Mouse (Mus musculus) gonadal fat pad, adult 2 months (tissue): ENCODE measurements around the gene Fam53b. TPM values are rescaled to one million over a fixed set of nuclear protein-coding genes. Genes with fewer than 3 reads are reported as not detected.

Experiments used
- DNase-seq: peaks from one replicate; pipeline ENCODE4 v3.0.0-alpha.2; 2012; ENCODE audit warnings: low read depth
- polyA plus RNA-seq: library from polyadenylated mRNA; depleted of rRNA; stranded (reverse); fragments of >200 nt; gene quantifications from 2 replicates; pipeline ENCODE4 v1.2.3, GENCODE M21; 2012

The Fam53b gene
- polyA plus RNA-seq, 1 experiment, result 28.5 TPM

DNA sequence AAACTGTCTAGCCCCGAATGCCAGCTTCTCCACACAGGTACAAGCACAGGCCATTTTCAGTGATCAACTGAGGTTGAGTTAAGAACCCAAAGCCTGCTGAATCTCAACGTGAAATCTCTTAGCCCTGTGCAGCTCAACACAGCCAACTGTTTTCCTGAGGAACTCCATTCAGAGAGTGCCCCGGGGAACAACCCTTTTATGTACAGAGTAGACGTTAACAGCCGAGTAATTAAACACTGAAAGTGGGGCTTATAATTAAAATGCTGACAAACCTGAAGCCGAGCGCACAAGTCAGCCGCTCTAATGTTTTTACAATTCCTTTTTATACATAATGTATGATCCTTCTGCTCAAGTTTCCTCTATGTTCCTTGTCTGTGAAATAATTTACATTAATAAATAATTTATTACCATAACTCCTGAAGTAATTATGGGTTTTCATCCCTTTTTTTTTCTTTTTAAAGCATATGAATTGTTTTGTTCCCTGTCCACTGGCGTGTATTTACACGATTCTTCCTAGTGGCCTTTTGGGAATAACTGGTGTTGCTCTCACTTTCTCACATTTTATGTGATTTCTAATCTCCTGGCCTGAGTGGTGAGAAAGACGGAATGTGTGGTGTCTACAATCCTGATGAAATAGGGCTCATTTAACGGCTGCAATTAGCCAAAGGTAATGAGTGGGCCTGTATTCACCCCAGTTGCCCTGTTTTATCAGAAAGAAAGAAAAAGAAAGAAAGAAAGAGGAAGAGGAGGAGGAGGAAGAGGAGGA lies 46.3 kb downstream of the Fam53b start:
- DNase-seq, result no peak

DNA sequence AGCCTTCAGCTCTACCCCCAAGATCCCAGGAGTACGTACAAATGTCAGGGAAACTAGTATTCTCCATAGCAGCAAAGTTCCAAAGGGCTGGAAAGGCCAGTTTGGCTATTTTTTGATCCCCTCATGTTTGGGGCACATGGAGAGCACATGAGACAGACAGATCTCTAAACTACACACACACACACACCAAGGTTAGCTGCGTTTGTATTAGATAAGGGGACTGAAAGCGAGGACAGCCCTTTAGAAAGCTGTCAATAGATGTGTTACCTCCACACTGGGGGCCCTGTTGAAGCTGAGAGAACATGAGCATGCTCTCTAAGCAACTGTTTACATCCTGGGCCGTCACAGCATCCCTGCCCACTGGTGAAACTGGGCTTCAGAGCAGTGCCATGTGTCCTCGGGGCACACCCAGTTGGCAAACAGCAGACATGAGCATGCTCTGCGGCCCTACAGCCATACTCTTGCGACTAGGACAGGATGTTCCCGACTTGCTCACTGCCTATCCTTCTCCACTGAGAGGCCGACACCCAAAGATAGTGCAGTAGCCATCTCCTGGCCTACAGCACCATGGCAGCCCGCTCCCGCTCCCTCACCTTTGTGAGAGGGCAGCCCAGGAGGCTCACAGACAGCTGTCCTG lies 47.3 kb downstream of the Fam53b start:
- DNase-seq, result no peak

- DNase-seq, result no peak
These were observed 48.0 kb downstream of the Fam53b start for GRCm38 (mm10) chr7:132765629-132766186.

DNA sequence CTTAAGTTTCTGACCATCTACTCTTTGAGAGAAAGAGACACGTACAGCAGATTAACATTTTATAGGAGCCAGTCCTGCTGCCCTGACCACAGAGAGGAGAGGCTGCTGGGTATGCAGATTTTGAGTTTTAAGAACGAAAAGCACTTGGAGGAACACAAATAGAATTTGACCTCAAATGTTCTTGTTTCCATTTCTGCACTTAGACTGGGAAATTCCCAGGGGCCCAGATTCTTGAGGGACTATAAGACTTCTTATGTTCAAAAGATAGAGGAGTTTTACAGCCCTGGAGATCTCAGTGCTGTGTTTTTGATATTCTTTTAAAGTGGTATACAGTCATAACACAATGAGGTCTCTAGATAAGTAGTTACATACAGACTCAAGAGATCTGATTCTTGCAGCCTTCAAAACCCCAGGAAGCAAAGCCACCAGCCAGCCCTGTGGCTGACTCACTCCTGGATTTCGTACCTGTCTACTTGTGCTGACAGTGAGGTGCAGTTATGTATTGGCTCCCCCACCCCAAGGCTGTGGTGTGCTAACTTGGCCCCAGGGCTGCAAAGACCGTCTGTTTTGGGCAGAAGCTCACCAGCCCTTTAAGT lies 48.7 kb downstream of the Fam53b start:
- DNase-seq, result no peak

DNA sequence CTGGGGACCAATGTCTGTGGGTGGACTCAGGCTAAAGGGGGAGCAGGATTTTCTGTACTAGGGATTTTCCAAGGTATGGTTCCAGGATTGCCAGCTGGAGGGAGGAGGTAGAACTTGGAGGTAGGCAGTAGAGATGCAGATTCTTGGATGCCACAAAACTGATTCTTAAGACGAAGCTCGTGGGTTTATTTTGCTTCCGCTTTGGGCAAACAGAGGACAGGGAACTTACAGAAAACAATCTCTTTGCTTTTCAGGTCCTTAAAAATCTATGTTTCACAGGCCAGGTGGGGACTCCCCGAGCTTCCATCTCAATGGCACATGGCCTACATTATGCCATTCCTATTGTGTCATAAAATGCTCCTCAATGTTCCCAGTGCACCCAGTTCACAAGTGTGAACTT lies 49.4 kb downstream of the Fam53b start:
- DNase-seq, result no peak

DNA sequence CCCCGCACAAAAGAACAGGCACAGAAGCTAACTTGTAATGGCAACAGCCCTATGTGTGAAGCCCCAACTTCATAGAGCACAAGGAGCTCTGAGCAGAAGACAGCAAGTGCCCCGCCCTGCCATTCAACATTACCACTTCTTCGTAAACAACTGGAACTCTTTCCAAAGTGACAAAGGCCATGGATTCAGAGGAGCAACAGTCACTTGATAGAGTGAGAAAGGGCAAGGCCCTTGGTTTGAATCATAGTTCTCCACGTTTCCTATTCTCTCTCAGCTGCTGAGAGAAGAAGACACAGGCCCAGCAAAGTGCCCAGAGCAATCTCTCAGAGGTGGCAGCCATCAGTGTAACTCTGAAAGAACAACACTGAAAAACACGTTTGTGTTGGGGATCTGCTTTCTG lies 49.8 kb downstream of the Fam53b start:
- no peak for DNase-seq

DNA sequence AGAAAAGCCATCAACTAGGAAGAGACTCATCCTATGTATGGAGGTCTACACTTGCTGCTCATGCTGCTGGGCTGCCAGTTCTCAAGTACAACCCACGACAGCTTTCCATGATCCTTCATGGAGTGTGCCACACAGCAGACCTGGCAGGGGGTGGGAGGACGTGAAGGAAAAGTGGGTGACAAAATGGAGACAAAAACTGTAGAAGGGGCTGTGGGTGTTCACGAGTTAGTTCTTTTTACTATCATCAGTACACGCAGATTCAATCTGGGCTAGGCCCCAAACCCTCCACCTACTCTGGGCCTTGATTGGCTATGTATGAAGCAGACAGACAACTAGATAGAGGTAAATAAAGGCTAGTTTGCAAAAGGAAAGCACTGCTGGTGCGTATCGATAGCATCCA lies 50.3 kb downstream of the Fam53b start:
- DNase-seq, result no peak

DNA sequence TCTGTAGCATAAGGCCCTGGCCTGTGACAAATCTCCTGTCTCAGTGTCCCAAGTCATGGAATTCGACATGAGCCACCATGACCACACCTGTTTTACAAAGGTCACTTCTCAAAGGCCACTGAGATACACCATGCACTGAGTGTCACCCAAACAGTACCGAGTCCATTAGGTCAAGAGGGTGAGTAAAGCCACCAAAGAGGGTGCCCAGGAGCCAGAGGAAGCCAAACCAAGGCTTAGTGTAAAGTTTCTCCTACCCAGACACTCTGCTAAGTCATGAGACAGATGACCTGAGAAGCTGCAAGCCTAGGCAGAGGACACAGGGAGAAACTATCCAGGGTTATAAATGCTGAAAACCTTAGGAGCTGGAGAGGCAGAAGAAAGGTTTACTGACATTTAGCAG lies 52.3 kb downstream of the Fam53b start:
- no peak for DNase-seq

DNA sequence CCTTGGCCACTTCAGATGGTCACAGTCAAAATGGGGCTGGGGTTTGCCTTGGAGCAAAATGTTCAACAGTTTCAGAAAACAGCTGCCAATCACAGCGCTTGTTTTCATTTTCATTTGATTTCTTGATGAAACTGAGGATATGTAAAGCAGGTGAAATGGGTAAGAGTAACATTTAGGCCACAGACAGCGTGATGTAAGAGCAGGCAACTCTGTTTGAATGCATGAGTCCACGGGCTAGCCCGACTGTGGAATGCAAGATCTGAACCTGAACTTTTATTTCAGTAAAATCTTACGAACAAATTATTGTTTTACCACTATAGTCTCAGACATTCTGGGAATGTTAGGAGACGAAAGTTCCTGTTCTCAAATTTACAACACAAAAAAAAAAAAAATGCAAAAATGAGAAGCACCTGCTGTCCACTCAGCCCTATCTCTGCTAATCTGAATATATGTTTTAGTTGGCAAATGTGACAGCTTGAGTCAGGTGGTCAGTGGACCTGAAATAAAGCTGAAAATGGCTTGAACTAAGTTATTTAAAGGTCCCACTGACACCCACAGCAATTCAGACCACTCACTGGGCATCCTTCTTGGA lies 53.0 kb downstream of the Fam53b start:
- DNase-seq, result no peak

GRCm38 (mm10) chr7:132759926-132760325 lies 53.8 kb downstream of the Fam53b start:
- no peak for DNase-seq

DNA sequence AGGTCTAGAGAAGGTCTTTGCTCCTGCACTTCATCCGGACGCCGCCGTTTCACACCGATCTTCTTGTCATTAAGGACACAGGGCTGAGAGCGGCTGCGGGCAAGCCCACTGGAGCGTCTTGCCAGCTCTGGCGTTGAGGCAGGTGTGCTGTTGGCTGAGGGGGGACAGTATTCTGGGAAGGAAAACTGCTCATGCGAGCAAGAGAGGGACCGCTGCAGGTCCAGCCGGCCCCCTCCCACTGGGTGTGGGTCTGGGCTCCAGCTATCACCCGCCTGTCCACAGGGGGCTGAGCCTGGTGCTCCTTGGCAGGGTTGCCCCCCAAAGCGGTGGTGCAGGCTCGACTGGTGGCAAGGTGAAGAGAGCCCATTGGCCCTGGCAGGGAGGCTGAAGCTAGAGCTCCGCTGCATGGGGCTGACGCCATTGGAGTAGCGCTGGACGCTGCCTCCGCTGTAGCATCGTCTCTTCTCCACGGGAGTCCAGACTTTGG lies 54.2 kb downstream of the Fam53b start:
- no peak for DNase-seq

- DNase-seq, result no peak
These were observed 54.8 kb downstream of the Fam53b start for GRCm38 (mm10) chr7:132758875-132759274.

GRCm38 (mm10) chr7:132756325-132756724 lies 57.4 kb downstream of the Fam53b start:
- no peak for DNase-seq

DNA sequence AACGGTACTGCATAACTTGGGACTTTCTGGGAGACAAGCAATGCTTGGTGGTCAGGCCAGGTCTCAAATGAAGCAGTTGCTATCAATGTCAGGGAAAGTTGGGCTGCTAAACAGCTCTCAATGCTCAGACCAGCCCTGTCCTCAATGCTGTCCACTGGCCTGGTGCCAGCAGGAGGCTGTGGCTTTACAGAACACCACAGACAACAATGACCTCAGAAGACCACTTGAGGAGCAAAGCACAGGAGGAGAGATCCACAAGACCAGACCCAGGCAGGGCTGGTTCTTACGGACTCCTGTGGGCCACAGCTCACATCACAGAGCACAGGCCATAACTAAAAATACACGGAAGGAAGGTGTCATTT lies 59.3 kb downstream of the Fam53b start:
- no peak for DNase-seq

DNA sequence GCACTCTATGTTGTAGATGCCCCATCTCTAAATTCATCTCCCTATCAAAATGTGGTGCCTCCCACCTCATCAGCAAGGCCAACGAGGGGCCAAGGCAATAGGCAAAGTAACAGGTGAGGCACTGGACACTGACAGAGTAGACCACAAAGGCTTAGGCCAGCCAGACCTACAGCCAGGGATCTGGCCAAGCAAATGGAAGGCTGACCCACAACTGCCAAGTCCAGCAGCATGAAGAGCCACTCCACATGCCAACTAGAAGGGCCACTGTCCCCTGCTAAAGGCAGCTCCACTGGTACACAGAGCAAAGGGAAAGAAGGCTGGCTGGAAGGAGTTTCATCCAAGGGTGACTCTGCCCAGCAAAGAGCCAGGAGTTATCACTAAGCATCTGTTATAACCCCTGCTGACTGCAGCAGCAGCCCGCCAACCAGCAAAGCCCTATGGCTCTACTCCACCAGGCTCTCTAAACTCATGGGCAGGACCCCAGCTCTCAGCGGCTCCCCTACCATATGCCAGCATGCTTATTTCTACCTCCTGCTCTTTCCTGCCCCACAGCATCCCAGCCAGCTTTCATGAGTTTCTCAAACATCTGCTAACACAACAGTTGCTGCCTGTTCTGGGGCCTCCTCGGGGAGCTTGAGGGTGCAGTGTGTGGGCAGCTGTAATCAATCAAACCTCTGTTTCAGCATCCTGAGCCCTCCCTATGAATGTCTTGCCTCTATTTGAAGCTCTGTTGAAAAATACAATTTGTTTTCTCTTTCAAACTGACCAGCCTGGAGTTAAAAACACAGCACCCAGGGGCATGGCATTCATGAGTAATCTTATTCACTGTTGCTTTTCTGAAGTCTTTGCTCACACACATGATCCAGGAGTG lies 59.9 kb downstream of the Fam53b start:
- no peak for DNase-seq

GRCm38 (mm10) chr7:132751716-132752115 lies 62.0 kb downstream of the Fam53b start:
- no peak for DNase-seq

- DNase-seq, result no peak
These were observed 64.2 kb downstream of the Fam53b start for GRCm38 (mm10) chr7:132749504-132749903.

- DNase-seq, result no peak
These were observed 65.5 kb downstream of the Fam53b start for GRCm38 (mm10) chr7:132748076-132748769.

GRCm38 (mm10) chr7:132747096-132747495 lies 66.6 kb downstream of the Fam53b start:
- DNase-seq, result no peak

GRCm38 (mm10) chr7:132742912-132743311 lies 70.8 kb downstream of the Fam53b start:
- DNase-seq, result no peak

DNA sequence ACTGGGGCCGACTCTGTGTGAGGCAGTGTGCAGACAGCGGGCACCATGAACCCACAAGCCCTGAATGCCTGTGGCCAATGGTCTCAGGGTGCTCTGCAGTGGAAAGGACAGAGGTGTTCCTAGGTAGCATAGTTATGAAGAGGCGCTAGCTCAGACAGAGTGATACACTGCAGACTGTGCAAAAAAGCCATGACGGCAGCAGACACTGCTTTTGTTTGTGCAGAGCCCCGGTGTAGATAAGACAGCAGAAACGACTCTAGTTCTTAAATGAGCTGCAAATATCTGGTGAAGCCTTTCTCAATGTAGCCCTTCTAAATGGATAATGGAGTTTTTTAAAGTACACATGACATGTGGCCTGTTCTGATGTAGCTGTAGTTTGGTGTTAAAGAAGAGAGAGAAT lies 73.9 kb downstream of the Fam53b start:
- no peak for DNase-seq
